Mouse (Mus musculus) C3H10T1/2 (cell line): Measurements from ENCODE around the gene Ddost. TPM values are rescaled to one million over a fixed set of nuclear protein-coding genes. Genes with fewer than 3 reads are reported as not detected.

Source experiments
- polyA plus RNA-seq, 2 experiments: library from polyadenylated mRNA; unstranded; fragments of >200 nt; fragmentation: generic; extraction: Trizol; gene quantifications; one replicate each; pipeline ENCODE4 v1.2.1; 2012; ENCODE audit warnings: missing spikeins in 2 of 2

Gene Ddost
- polyA plus RNA-seq, result 100 to 1,000 TPM; 147 to 257 TPM

DNA sequence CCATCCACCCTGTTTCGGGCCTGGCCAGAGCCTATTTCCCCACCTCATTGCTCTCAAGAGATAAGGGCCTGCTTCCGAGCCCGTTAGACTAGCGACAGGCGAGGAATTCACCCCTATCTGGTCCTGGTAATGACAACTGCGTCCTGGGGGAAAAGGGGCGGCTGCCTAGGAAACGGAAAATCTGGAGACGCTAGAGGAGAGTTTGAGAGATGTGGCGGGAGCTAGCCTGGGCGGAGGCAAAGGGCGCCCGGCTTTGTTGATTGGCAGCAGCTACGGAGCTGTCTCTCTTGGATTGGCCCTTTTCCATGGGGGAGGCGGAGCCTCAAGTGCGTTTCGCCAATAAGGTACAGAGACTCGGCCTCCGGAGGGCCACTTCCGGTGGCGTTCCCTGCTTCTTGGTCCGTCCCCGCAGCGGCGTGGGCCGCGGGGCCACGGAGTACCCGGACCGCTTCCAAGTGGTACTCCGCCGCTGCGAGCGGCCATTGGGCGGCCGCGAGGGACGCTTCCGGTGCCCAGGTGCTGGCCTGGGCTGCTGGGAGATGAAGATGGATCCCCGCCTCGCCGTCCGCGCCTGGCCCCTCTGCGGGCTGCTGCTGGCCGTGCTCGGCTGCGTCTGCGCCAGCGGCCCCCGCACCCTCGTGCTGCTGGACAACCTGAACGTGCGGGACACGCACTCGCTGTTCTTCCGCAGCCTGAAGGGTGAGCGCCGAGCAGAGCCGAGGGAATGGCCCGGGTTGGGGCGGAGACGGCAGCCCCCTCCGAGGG lies at the start of gene Ddost:
TSS of gene Ddost (plus strand) at position 391 of the 765 bp plus-strand sequence.

DNA sequence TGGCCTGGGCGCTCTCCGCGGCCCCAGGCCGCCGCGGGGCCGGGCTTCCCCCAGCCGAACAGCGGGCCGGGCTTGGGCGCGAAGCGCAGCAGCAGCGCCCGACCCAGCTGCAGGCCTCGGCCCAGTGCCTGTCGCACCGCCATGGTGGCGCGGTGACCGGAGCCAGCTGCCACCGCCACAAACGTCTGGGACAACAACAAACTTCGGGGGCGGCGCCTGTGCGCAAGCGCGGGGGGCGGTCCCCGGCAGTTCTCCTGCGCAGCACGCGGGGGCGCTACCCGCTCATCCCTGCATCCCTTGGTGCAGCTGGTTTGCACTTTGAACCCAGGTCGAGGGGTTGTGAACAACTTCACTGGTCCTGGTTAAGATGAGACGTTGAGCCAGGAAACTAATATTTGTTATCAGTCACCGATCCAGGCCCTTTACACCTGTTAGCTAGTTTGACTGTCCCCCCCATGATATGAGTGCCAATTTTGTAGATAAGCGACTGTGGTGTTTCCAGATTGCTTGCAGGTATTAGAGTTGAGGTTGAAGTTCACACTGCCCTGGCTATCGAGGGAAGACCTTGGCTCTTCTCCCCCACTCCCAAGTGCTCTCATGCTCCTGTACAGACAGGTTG lies 21.7 kb downstream of the Ddost start, which contains the start of gene Pink1:
TSS of gene Pink1 (minus strand) at position 231 of the 619 bp plus-strand sequence.

Other genes with a start within 250 kb of the Ddost start
- gene Hp1bp3, start 88.4 kb upstream of the Ddost start, polyA plus RNA-seq, result 10 to 100 TPM in 1 of 2 experiments, 1 to 10 TPM in 1; 9.9 to 69.8 TPM
- under 1 TPM; 0.06 to 0.35 TPM for gene Sh2d5, start 54.3 kb upstream of the Ddost start, polyA plus RNA-seq
- gene Kif17, start 54.3 kb upstream of the Ddost start, polyA plus RNA-seq, result under 1 TPM; 0.04 to 0.37 TPM
- 10 to 100 TPM; 19.0 to 74.3 TPM for gene Pink1, start 21.6 kb downstream of the Ddost start, polyA plus RNA-seq
- gene Cda, start 63.3 kb downstream of the Ddost start, polyA plus RNA-seq, result 10 to 100 TPM; 64.5 to 81.4 TPM
- not detected for gene Fam43b, start 91.8 kb downstream of the Ddost start, polyA plus RNA-seq
- gene Mul1, start 129.9 kb downstream of the Ddost start, polyA plus RNA-seq, result 10 to 100 TPM; 15.4 to 17.9 TPM
- gene Camk2n1, start 149.6 kb downstream of the Ddost start, polyA plus RNA-seq, result under 1 TPM; 0.05 to 0.34 TPM